Mouse (Mus musculus) skeletal muscle tissue, postnatal 0 days (tissue): ENCODE results near the gene Gdf2. TPM values are rescaled to one million over a fixed set of nuclear protein-coding genes. Genes with fewer than 3 reads are reported as not detected.

ENCODE experiments used
- polyA plus RNA-seq: library from polyadenylated mRNA; unstranded; fragments of >200 nt; fragmentation: Nextera tagmentation; extraction: Ambion mirVana; gene quantifications from 2 replicates; pipeline ENCODE4 v1.2.1, GENCODE M21; 2015

The Gdf2 gene
- not detected in 2 replicates for polyA plus RNA-seq

GRCm38 (mm10) chr14:33940739-33941138, at the start of gene Gdf2:
Gdf2 (plus strand) TSS chr14:33941039.

GRCm38 (mm10) chr14:33923168-33924070, 17.4 kb upstream of the Gdf2 start, which contains the start of gene Gdf10:
Gdf10 (plus strand) TSS chr14:33923587.

GRCm38 (mm10) chr14:33953761-33954160, 12.9 kb downstream of the Gdf2 start, which contains the start of gene Rbp3:
Rbp3 (plus strand) TSS chr14:33954003.

GRCm38 (mm10) chr14:33978604-33979059, 37.8 kb downstream of the Gdf2 start, which contains the start of gene Zfp488:
Zfp488 (minus strand) TSS chr14:33978764.

Other genes with a start within 250 kb of the Gdf2 start
- gene Gdf10, start 17.5 kb upstream of the Gdf2 start, polyA plus RNA-seq, result 1.9 and 2.3 TPM in 2 replicates
- not detected in 2 replicates for gene Rbp3, start 13.0 kb downstream of the Gdf2 start, polyA plus RNA-seq
- gene Zfp488, start 37.7 kb downstream of the Gdf2 start, polyA plus RNA-seq, result 0.03 and 0.05 TPM in 2 replicates
- not detected in 2 replicates for gene Gm30083, start 74.1 kb downstream of the Gdf2 start, polyA plus RNA-seq
- gene Gm5460, start 75.7 kb downstream of the Gdf2 start, polyA plus RNA-seq, result 0.06 and 0.40 TPM in 2 replicates
- gene Antxrl, start 111.7 kb downstream of the Gdf2 start, polyA plus RNA-seq, result not detected in 2 replicates
- 2.4 and 17.8 TPM in 2 replicates for gene Anxa8, start 144.9 kb downstream of the Gdf2 start, polyA plus RNA-seq
- gene A630023A22Rik, start 161.7 kb downstream of the Gdf2 start, polyA plus RNA-seq, result not detected in 2 replicates
- not detected in 2 replicates for gene Npy4r, start 211.4 kb downstream of the Gdf2 start, polyA plus RNA-seq